Mouse (Mus musculus): ENCODE results near the gene Btd.

DNA sequence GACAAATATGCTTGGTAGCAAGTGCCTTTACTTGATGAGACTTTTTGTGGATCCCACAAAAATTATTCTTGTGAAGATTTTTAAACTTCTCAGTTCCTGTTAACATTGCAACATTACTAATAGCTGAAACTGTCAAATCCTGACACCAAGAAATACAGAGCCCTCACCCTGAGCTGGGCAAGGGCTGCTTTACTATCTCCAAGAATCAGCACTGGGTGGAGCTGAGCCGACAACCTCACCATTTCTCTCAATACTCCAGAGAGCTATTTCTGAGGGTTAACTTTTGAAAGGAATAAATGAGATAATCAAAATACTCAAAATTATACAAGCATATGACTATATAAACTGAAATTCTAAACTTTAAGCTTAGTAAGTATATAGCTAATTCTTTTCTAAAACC is 68.5 kb downstream of the Btd start:
- TF ChIP-seq POLR2A (IDR thresholded peaks at IDR 0.05; ENCODE audit: insufficient read length, low read depth) (no peak), SRF (IDR thresholded peaks at IDR 0.05; ENCODE audit: control insufficient read depth, insufficient read length, low read depth) (no peak), MAX (IDR thresholded peaks at IDR 0.05; ENCODE audit: low read depth) (no peak), CEBPB (IDR thresholded peaks at IDR 0.05; ENCODE audit: insufficient read depth, poor library complexity, severe bottlenecking) (no peak), USF1 (IDR thresholded peaks at IDR 0.05; ENCODE audit: low read depth) (no peak), POLR2AphosphoS2 (IDR thresholded peaks at IDR 0.05; ENCODE audit: insufficient read length, low read depth) (no peak), E2F4 (IDR thresholded peaks at IDR 0.05; ENCODE audit: insufficient read depth) (no peak)

Data from myocyte (in vitro differentiated cells).